Mouse (Mus musculus) neural tube, embryonic 10.5 days (tissue): Measurements from ENCODE around the gene Vta1.
A peak's percentile ranks its signal among the peaks of the same experiment; 100 is the strongest.

Experiments used
- DNase-seq: peaks from one replicate; pipeline ENCODE4 v3.0.0-alpha.2; 2017; ENCODE audit warnings: low spot score; ENCODE audit errors: extremely low spot score

The Vta1 gene

GRCm38 (mm10) chr10:14705072-14706066 is at the start of gene Vta1, which contains the start of gene Nmbr:
Gene Vta1 (minus strand): TSS chr10:14705560.
Gene Nmbr (plus strand): TSS chr10:14705591.
- DNase-seq, result peak; percentile 93

- no peak for DNase-seq
These were observed 28.9 kb upstream of the Vta1 start for GRCm38 (mm10) chr10:14734285-14734684.

- DNase-seq, result no peak
These were observed 20.3 kb upstream of the Vta1 start for GRCm38 (mm10) chr10:14725671-14726070.

GRCm38 (mm10) chr10:14718114-14718513 is 12.8 kb upstream of the Vta1 start, which contains the start of gene Gje1:
Gene Gje1 (minus strand): TSS chr10:14718214.
- DNase-seq, result no peak

GRCm38 (mm10) chr10:14703830-14704420 is 1.4 kb downstream of the Vta1 start:
- DNase-seq, result no peak

- DNase-seq, result no peak
These were observed 2.1 kb downstream of the Vta1 start for GRCm38 (mm10) chr10:14703239-14703638.

- DNase-seq, result no peak
These were observed 15.0 kb downstream of the Vta1 start for GRCm38 (mm10) chr10:14690349-14690748.

GRCm38 (mm10) chr10:14688785-14689442 is 16.4 kb downstream of the Vta1 start:
- DNase-seq, result no peak

- DNase-seq, result no peak
These were observed 19.7 kb downstream of the Vta1 start for GRCm38 (mm10) chr10:14685663-14686062.

GRCm38 (mm10) chr10:14666147-14666546 is 39.2 kb downstream of the Vta1 start:
- no peak for DNase-seq

GRCm38 (mm10) chr10:14660875-14661274 is 44.5 kb downstream of the Vta1 start:
- DNase-seq, result no peak

- no peak for DNase-seq
These were observed 65.7 kb downstream of the Vta1 start for GRCm38 (mm10) chr10:14639635-14640034.

- no peak for DNase-seq
These were observed 66.3 kb downstream of the Vta1 start for GRCm38 (mm10) chr10:14639043-14639442.

GRCm38 (mm10) chr10:14625706-14626105 is 79.7 kb downstream of the Vta1 start:
- DNase-seq, result no peak

- DNase-seq, result no peak
These were observed 86.2 kb downstream of the Vta1 start for GRCm38 (mm10) chr10:14619156-14619555.

- no peak for DNase-seq
These were observed 87.1 kb downstream of the Vta1 start for GRCm38 (mm10) chr10:14618301-14618700.

GRCm38 (mm10) chr10:14615441-14615840 is 89.9 kb downstream of the Vta1 start:
- DNase-seq, result no peak

GRCm38 (mm10) chr10:14607597-14607996 is 97.8 kb downstream of the Vta1 start:
- no peak for DNase-seq
